Mouse (Mus musculus) gastrocnemius, adult 2 months (tissue): ENCODE data around the gene Ncapd2. TPM values are rescaled to one million over a fixed set of nuclear protein-coding genes. Genes with fewer than 3 reads are reported as not detected.

ENCODE experiments used
- DNase-seq: peaks from one replicate; pipeline ENCODE4 v3.0.0; 2022
- H3K27ac ChIP-seq: fragments of 200-600 bp; 2 replicates; pipeline ENCODE4 v1.8.1; 2022; ENCODE audit warnings: mild to moderate bottlenecking
- H3K4me3 ChIP-seq: fragments of 200-600 bp; 2 replicates; pipeline ENCODE4 v1.8.1; 2022; ENCODE audit warnings: mild to moderate bottlenecking, moderate library complexity
- CTCF ChIP-seq: fragments of 200-600 bp; IDR thresholded peaks from 2 replicates; pipeline ENCODE4 v1.8.1; 2022; ENCODE audit warnings: antibody characterized with exemption, mild to moderate bottlenecking, moderate library complexity
- intact Hi-C: fragments of 180-260 bp; cut with DNase I; formaldehyde crosslinking; loops from one replicate; pipeline ENCODE4 v1.15.1; 2025
- total RNA-seq, 2 experiments: library from RNA; stranded (reverse); gene quantifications; 2 replicates each; pipeline ENCODE4 v1.2.3; 2021

Gene Ncapd2
- total RNA-seq, 2 experiments from 2014 or later, result 6.5 to 9.8 TPM

DNA sequence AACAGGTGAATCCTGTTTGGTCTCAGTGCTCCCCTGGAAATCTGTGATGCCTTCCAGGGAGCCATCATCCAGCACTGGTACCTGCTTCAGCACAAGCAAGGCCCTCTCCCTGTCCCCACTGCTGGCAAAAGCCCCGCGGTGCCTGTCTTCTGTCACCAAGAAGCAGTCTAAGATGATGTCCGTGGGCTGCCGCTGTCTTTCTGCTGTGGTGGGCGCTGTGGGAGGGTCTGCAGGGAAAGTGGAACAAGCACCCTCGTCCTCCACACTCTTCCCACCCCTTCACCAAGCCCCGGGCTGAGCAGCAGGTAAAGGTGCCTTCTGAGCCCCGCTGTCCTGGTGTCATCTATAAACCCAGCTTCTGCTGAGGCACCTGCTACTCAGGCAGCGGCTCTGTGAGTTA, 39.1 kb upstream of the Ncapd2 start:
- intact Hi-C loops, result loop anchor here (5.0 kb wide), 1 partner anchor 83 kb away; the partner anchor contains the start of gene Iffo1
- H3K4me3 ChIP-seq, result peak overlapping the region; percentile 89
- TF ChIP-seq CTCF, result no peak

DNA sequence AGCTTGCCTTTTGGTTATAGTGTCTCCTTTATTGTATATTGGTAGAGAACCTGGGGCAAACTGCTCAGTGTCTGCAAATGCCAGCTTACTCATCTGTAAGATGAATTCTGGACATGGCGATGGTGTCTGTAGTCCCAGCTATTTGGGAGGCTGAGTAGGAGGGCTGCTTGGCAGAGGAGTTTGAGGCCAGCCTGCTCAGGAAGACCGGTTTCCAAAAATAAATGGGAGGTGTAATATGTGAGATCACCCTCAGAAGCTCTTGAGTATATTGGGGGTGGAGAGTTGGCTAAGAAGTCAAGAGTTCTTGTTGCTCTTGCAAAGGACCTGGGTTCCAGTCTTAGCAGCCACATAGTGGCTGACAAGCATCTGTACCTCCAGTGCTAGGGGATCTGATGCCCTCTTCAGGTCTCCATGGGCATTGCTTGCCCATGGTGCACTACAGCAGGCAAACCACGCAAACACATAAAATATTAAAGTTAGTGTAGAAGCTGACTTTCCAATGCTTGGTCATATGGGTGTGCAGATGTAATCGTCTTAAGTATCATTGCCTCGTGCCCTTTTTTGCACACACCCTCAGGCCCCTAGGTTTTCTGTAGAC, 34.1 kb upstream of the Ncapd2 start:
- TF ChIP-seq CTCF, result peak; percentile 61
- Histone ChIP-seq H3K27ac (no peak overlapping the region), H3K4me3 (no peak overlapping the region)

More for the DNA sequence above, 39.1 kb upstream of the Ncapd2 start:
- H3K27ac ChIP-seq, result peak overlapping the region; percentile 93
- no peak for DNase-seq

DNA sequence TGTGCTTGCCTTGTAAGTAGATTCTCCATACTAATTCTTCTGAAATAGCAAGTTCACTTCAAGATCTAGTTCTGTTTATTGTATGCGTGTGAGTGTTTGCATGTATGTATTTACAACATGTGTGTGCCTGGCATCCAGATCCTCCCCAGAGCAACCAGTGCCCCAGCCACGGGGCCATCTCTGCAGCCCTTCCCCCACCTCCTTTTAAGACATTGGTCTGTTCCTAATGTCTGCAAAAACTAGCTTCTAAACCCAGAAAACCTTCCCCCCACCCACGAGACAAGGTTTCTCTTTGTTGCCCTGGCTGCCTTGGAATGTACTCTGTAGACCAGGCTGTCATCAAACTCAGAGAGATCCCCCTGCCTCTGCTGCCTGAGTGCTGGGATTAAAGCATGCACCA, 31.1 kb upstream of the Ncapd2 start:
- TF ChIP-seq CTCF, result no peak
- no peak for DNase-seq
- Histone ChIP-seq H3K4me3 (no peak overlapping the region), H3K27ac (no peak overlapping the region)
- intact Hi-C loops, result no loop called here

More for the DNA sequence above, 34.1 kb upstream of the Ncapd2 start:
- no peak for DNase-seq
- intact Hi-C loops, result no loop called here

DNA sequence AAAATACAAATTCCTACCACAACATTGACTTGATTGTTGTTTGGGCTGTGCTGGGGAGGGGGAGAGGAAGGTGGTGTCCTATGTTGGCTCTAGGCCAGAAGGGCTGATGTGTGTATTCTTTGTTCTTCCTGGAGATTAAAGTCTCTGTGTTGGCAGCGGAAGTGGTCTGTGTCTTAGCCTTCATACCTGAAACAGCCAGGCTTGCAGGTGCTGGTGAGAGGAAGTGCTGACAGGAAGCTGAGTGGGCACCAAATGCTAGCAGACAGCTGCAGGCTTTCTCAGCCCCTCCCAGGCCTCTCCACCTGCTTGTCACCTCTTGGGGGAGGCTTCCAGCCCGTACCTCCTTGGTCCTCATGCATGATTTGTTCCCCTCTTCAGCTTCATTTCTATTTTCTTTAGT, 30.6 kb upstream of the Ncapd2 start:
- H3K4me3 ChIP-seq, result no peak overlapping the region
- no peak for TF ChIP-seq CTCF
- intact Hi-C loops, result no loop called here

DNA sequence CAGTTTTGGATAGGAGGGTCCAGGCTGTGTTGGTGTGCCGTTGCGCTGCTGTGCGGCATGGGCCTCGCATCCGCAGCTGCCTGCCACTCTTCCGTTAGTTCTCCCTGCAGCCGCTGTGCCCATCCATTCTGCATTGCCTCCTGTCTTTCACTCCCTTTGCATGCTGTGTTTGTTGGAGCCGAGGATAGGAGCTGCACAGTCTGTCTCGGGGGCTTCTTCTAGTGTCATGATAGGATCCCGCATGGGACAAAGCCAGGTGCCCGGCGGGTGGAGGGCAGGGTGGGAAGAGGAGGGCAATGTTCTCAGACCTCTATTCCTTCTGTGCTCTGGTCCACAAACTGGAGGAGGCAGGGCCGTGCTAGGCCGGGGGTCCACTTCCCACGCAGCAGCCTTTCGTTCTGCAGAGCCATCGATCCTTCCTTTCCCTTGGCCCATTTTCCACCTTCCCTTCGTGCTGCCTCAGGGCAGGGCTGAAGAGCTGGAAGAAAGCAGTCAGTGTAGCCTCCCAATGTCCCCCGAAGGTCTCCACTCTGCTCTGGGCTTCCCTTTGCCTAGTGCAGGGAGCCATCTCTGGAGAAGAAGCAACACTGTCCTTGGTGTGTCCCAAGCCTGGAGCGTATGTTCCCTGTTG, 29.7 kb upstream of the Ncapd2 start:
- TF ChIP-seq CTCF, result no peak
- Histone ChIP-seq H3K27ac (no peak overlapping the region), H3K4me3 (no peak overlapping the region)
- DNase-seq, result no peak
- intact Hi-C loops, result no loop called here

More for the DNA sequence above, 30.6 kb upstream of the Ncapd2 start:
- DNase-seq, result no peak
- no peak overlapping the region for H3K27ac ChIP-seq

DNA sequence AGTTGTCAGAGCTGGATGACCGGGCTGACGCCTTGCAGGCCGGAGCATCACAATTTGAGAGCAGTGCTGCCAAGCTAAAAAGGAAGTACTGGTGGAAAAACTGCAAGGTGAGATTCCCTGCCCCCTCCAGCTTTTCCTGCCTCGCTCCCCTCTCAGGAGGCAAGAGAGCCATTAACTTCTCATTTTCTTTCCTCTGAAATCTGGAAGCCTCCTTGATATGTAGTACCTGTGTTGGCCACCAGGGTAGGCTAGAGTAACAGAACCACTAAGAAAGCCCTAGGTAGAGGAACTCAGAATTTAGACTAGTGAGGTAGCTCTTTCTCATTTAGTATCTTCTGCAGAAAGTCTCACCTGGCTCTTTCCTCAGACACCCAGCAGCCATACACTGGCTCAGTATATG, 27.5 kb upstream of the Ncapd2 start:
- TF ChIP-seq CTCF, result peak; percentile 89
- intact Hi-C loops, result loop anchor here (1.0 kb wide), 1 partner anchor 52 kb away; no protein-coding TSS in a partner anchor
- Histone ChIP-seq H3K4me3 (no peak overlapping the region), H3K27ac (no peak overlapping the region)
- peak; percentile 52 for DNase-seq

DNA sequence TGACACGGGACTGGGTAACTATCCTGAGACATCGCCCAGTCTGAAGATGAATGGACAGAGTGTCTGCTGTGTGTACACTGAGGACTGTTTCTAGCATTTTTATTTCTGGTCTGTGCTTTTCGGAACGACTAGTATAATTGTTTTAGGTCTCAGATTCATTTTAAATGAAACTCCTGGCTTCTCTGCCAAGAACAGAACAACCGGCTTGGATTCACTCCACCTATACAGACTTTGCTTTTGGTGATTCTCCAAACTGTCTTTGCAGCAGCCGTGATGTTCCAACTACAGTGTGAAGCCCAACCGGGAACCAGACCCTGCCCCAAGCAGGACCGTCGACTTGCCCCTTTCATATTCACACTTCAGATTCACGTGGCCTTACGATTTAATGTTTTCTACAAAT, 26.4 kb upstream of the Ncapd2 start:
- no peak for TF ChIP-seq CTCF
- intact Hi-C loops, result no loop called here
- Histone ChIP-seq H3K27ac (no peak overlapping the region), H3K4me3 (no peak overlapping the region)
- DNase-seq, result no peak

DNA sequence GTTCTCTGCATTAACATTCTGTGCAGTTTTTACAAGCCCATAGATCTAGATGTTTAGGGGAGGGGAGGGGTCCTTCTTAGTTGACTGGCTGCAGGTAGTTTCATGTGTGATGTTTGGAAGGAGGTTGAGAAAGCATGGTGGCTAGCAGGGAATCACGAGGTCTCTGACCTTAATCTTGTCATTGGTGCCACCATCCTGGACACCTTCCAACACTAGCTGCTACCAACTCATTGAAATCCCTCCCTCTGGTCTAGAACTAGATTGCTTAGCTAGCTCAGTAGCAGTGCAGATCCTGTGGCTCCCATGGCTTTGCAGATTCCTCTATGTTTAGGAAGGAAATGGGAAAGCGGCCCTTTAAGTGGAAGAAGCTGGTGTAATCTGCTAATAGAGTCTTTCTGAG, 25.4 kb upstream of the Ncapd2 start:
- intact Hi-C loops, result no loop called here
- no peak for TF ChIP-seq CTCF
- no peak for DNase-seq
- Histone ChIP-seq H3K4me3 (no peak overlapping the region), H3K27ac (no peak overlapping the region)

DNA sequence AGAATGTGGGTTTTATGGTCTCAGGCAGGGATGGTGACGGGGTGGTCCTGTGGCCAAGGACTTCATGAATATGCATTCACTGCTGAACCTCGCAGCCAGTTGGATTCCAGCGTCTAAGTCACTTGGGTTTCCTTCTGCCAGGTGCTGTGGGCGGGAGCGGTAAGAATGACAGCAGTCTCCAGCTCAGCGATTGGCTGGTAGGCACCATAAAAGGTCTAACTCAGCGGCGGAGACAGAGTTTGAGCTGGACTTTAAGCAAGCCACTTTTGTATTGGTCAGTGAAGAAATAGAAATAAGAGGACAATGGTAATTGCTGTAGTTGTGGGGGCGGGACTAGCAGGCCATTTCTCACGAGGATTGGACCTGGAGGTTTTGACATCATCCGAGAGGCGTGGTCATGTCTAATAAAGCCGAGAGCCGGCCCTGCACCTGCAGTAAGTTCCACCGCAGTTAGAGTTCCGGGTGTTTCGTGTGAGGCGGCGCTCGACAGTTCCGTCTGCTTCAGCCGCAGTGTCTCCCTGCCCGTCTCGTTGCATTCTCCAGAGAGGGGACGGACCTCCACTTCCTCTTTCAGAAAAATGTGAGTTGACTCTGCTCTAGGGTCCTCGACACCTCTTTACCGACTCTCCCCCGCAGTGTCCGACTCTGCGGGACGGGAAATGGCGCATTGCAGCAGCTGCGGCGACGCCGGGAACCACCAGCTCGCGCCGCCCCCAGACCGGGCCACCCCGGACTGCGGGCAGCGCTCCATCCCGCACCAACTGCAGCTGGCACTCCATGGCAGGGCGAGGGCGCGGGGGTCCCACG, 23.9 kb upstream of the Ncapd2 start, which contains the start of gene Vamp1:
Vamp1 (plus strand) TSS at position 404 of the 807 bp plus-strand sequence.
- Histone ChIP-seq H3K27ac (peak within 1 kb of the TSS; percentile 88), H3K4me3 (peak within 1 kb of the TSS; percentile 94)
- intact Hi-C loops, result no loop called here
- TF ChIP-seq CTCF, result no peak
- DNase-seq, result peak; percentile 92

DNA sequence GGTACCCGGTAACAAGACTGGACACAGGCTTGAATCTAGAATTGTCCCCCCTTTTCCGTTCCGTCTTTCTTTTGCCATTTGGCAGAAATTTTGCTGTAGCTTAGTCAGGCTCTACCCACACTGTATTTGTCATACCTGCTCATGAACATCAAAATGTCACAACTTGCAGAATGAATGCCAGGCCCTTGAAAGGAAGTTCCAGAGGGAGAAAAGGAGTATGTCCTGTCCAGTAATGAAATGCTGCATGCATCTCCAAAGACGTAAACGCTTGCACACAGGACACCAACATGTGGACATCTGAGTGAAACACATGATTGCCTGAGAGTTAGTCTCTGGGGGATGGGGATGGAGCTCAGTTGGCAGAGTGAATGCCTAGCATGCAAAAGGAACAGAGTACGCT, 22.2 kb upstream of the Ncapd2 start:
- Histone ChIP-seq H3K27ac (no peak overlapping the region), H3K4me3 (no peak overlapping the region)
- intact Hi-C loops, result no loop called here
- no peak for DNase-seq
- no peak for TF ChIP-seq CTCF

DNA sequence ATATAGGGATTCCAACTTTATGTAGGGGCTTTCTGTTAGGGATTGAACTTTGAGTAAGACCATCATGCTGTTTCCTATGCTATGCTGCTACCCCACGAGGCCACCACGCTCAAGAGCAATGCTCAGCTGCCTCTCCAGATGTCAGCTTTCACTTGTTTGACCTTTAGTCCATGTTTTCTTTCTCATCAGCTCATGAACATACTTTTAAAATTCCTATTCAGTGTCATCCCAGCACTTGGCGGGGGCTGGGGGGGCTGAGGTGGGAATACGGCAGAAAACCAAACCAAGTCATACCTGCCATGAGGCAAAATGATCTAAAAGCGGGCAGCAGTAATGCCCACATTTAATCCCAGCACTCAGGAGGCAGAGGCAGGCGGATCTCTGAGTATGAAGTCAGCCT, 21.6 kb upstream of the Ncapd2 start:
- no peak for DNase-seq
- H3K27ac ChIP-seq, result no peak overlapping the region
- intact Hi-C loops, result no loop called here
- no peak for TF ChIP-seq CTCF
- H3K4me3 ChIP-seq, result no peak overlapping the region

DNA sequence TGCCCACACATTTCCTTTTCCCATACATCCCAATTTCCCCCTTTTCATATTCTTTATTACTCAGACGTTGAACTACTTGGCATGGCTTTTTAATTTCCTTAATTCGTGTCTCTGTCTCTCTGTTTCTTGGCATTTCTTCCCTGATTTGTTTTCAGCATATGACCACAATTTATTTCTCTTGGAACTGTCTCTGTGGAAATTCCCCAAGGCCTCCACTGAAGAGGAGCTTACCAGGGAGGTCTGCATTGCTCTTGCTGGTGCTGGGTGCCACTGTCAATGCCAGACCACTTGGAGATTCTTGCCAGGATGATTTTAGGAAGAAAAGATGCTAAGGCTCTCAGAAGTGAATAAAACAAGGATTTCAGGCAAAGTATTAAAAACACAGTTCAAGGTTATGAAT, 21.1 kb upstream of the Ncapd2 start:
- DNase-seq, result no peak
- Histone ChIP-seq H3K4me3 (no peak overlapping the region), H3K27ac (no peak overlapping the region)
- TF ChIP-seq CTCF, result no peak
- intact Hi-C loops, result no loop called here

DNA sequence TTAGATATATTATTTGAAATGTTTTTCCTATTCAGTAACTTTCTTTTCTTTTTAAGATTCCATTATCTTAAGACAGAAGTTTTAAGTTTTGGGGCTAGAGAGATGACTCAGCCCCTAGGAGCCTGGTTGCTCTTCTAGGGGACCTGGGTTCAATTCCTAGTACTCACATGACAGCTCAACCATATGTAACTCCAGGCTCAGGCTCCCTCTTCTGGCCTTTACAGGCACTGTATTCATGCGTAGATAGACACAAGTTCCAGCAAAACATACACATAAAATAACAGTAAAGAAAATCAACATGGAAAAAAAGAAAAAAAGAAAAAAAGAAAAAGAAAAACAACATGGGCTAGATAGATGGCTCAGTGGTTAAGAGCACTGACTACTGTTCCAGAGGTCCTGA, 18.9 kb upstream of the Ncapd2 start:
- no peak for DNase-seq

More for the DNA sequence above, 18.9 kb upstream of the Ncapd2 start:
- Histone ChIP-seq H3K27ac (no peak overlapping the region), H3K4me3 (no peak overlapping the region)
- TF ChIP-seq CTCF, result 0 out of 2 replicates have a peak, but pooled peaks have one; percentile 5
- intact Hi-C loops, result no loop called here
